Mouse (Mus musculus) left cerebral cortex, postnatal 36 days (tissue): Measurements from ENCODE around the gene Cnnm4. TPM values are rescaled to one million over a fixed set of nuclear protein-coding genes. Genes with fewer than 3 reads are reported as not detected.
A peak's percentile ranks its signal among the peaks of the same experiment; 100 is the strongest.

Experiments used
- DNase-seq, 2 experiments: peaks; one replicate each; pipeline ENCODE4 v3.0.0; 2021 to 2022; ENCODE audit warnings: low spot score in 2 of 2, mixed read lengths in 1 of 2
- intact Hi-C: fragments of 180-260 bp; cut with DNase I; formaldehyde crosslinking; loops from one replicate; pipeline ENCODE4 v1.15.1; 2025
- microRNA-seq: library from miRNA; unstranded; fragments of <30 nt; microRNA quantifications from one replicate; pipeline ENCODE4 v1.2.0, GENCODE M21; 2022
- total RNA-seq, 2 experiments: library from RNA; stranded (reverse); gene quantifications; 2 replicates each; pipeline ENCODE4 v1.2.3; 2021

Cnnm4 gene
- total RNA-seq, 2 experiments from 2014 or later, result 13.3 to 14.0 TPM

DNA sequence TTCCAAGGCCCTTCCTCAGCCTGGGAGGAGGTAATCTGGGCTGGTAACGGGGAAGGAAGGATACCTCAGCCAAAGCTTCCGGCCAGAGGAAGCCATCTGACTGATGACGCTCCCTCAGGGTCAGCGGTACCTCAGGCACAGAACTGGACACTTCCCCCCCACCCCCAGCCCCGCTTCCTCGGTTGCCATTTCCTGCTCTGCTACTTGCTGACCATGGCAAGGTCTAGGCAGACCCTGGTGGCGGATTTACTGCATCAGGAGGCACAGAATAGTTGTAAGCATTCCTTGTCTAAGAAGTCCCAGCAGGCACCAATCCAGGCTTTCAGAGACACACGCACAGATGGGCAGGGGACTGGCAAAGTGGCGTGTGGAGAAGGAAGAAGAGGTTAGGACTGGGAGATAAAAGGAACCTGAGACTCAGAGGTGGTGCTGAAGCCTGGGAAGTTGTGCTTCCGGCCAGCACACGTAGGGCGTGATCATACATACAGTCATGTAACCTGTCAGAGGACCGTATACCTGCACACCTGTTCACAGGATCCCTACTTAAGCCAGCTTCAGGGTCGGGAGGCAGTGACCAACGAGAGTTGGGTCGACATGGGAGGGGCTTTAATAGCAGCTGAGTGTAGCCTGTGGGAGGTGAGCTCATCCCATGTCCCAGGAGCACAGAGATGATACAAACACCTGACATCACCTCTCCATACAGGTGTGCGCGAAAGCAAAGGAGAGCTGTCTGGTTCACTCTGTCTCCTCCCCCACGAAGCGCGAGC is 83.4 kb downstream of the Cnnm4 start:
- DNase-seq, result no peak
- intact Hi-C loops, result loop anchor here (5.0 kb wide), 1 partner anchor 52 kb away; no protein-coding TSS in a partner anchor

DNA sequence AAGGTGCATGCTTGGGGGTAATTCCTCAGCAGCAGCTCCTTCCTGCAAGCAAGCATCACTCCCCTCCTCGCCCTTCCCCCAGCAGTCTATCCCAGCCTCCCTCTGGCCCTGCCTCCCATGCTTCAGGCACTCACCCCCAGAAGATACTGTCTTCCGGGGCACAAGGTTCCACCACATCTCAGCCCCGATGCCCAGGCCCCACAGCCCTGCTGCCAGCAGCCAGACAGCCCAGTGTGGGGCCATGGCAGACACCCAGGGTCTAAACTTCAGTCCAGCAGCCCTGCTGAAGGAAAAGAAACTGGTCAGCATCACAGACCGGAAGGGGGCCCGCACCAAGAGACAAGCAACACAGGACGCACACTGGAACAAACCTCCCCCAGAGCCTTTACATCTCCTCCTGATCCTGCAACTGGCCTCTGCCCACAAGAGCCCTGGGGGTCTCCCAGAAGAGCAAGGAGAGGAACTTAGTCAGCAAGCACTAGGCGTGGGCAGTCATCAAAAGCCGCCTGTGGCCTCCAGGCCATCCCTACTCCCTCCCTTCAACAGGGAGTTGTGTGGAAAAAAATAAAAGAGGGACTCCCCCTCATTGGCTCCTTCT is 84.5 kb downstream of the Cnnm4 start:
- intact Hi-C loops, result loop anchor here (2.0 to 5.0 kb wide), 2 partner anchors 51 to 79 kb away; no protein-coding TSS in a partner anchor
- no peak for DNase-seq

DNA sequence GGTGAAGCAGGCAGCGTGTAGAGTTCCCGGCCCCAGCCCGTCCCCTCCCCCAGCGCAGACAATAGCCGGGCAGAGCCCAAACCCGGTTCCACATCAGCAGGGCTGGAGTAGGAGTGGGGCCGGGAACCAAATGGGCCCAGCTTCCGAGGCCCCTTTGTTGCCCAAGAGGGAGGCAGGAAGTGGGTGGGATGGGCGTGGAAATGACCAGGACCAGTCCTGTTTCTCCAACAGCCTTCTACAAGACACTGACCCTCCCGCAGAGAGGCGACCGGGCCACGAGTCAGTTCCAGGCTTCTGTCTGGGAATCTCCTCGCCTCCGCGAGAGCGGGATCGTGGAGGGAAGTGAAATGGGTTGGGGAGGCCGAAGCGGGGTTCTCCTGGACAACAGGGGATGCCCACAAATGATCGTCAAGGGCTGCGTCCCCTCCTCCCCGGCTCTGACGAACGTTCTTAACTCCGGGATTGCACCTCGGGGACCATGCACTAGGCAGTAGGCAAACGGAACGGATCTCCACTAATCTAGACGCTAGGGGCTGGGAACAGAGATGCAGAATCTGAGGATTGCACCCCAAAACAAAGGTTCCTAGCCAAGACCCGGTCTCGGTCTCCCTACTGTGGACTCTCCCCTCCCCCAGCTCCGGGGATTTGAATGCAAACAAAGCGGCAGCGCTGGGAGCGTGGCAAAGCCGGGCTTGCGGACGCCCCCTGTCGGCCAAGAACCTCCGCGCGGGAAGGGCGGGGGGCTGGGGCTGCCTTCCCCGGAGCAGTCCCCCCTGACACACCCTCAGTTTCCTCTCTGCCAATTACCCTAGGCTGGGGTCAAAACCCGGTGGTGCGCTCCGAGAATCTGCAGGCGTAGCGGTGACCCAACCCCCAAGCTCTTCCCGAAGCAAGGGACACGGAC is 85.4 kb downstream of the Cnnm4 start:
- DNase-seq, result peak; percentile 89 to 91
- intact Hi-C loops, result loop anchor here (2.0 to 5.0 kb wide), 2 partner anchors 50 to 78 kb away; no protein-coding TSS in a partner anchor

DNA sequence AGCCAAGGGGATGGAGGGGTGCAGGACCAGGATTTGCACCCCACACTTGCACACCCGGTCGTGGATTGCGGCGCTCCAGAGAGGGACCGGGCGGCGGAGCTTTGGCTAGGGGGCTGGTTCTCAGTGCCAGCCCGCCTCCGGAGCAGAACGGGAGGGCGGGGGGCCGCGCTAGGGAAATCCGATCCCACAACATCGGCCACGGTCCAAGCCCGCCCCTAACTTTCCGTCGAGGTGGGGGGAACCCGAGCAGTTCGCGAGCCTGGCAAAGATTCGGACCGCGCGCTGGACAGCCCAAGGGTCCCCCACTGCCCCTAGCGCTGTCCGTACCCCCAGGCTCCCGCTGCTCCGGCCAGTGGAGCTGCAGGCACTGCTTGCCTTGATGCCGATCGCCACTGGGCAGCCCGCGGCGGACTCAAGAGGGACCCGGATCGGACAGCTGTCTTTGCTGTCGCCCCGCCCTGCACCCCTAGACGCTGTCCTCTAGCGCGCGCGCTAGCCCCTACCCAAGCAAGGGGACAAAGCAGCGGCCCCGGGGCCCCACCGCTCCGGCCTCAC is 86.1 kb downstream of the Cnnm4 start:
- intact Hi-C loops, result loop anchor here (2.0 to 5.0 kb wide), 2 partner anchors 50 to 77 kb away; no protein-coding TSS in a partner anchor
- DNase-seq, result peak; percentile 79 to 81

Small RNAs within 50 kb of the gene (microRNA-seq; reads per million reads assigned to microRNA genes)
- not detected for gene Gm47280

Other genes starting within 250 kb of the Cnnm4 start
- 10 to 100 TPM; 38.4 to 51.8 TPM for gene Uggt1, start 226.9 kb upstream of the Cnnm4 start, total RNA-seq
- under 1 TPM; 0.32 to 0.91 TPM for gene Neurl3, start 196.9 kb upstream of the Cnnm4 start, total RNA-seq
- gene Arid5a, start 163.9 kb upstream of the Cnnm4 start, total RNA-seq, result 10 to 100 TPM; 14.5 to 14.8 TPM
- gene Kansl3, start 102.4 kb upstream of the Cnnm4 start, total RNA-seq, result 10 to 100 TPM; 53.5 to 65.2 TPM
- not detected for gene Fer1l5, start 99.3 kb upstream of the Cnnm4 start, total RNA-seq
- gene Lman2l, start 26.3 kb upstream of the Cnnm4 start, total RNA-seq, result 10 to 100 TPM; 34.3 to 43.6 TPM
- gene Cnnm3, start 40.2 kb downstream of the Cnnm4 start, total RNA-seq, result 10 to 100 TPM; 30.4 to 32.9 TPM
- gene Ankrd23, start 65.3 kb downstream of the Cnnm4 start, total RNA-seq, result 1 to 10 TPM; 3.1 to 9.6 TPM
- not detected for gene Gm42417, start 67.8 kb downstream of the Cnnm4 start, total RNA-seq
- gene Ankrd39, start 75.8 kb downstream of the Cnnm4 start, total RNA-seq, result 10 to 100 TPM; 11.9 to 15.8 TPM
- gene Sema4c, start 86.7 kb downstream of the Cnnm4 start, total RNA-seq, result 10 to 100 TPM; 15.8 to 16.4 TPM
- not detected for gene Fam178b, start 211.6 kb downstream of the Cnnm4 start, total RNA-seq
- gene Cox5b, start 219.8 kb downstream of the Cnnm4 start, total RNA-seq, result 100 to 1,000 TPM; 579 to 668 TPM
- gene 4933424G06Rik, start 238.5 kb downstream of the Cnnm4 start, total RNA-seq, result 1 to 10 TPM; 1.1 to 2.6 TPM
- gene Actr1b, start 242.8 kb downstream of the Cnnm4 start, total RNA-seq, result 100 to 1,000 TPM; 336 to 347 TPM